Mouse (Mus musculus) thymus, adult 2 months (tissue): Measurements from ENCODE around the gene Pex11g. TPM values are rescaled to one million over a fixed set of nuclear protein-coding genes. Genes with fewer than 3 reads are reported as not detected.

Experiments used
- DNase-seq: peaks from one replicate; pipeline ENCODE4 v3.0.0; 2021
- H3K27ac ChIP-seq: fragments of 200-500 bp; 2 replicates; pipeline ENCODE4 v1.5.1; 2012; ENCODE audit warnings: low read length, control low read depth; ENCODE audit not compliant: control insufficient read depth, insufficient read depth
- H3K27me3 ChIP-seq: fragments of 200-500 bp; 2 replicates; pipeline ENCODE4 v1.6.1; 2012; ENCODE audit warnings: mild to moderate bottlenecking, low read length, moderate library complexity, mixed read lengths; ENCODE audit not compliant: control insufficient read depth, insufficient read depth
- H3K36me3 ChIP-seq: fragments of 200-500 bp; 2 replicates; pipeline ENCODE4 v1.6.1; 2012; ENCODE audit warnings: mild to moderate bottlenecking, low read length, moderate library complexity; ENCODE audit not compliant: control insufficient read depth, insufficient read depth
- H3K4me1 ChIP-seq: fragments of 200-500 bp; replicated peaks from 2 replicates; pipeline ENCODE4 v1.6.1; 2012; ENCODE audit warnings: low read length; ENCODE audit not compliant: control insufficient read depth, insufficient read depth
- H3K4me3 ChIP-seq: fragments of 200-500 bp; 2 replicates; pipeline ENCODE4 v1.5.1; 2012; ENCODE audit warnings: mild to moderate bottlenecking, low read length, control low read depth, moderate library complexity; ENCODE audit not compliant: control insufficient read depth, insufficient read depth
- CTCF ChIP-seq: fragments of 200-500 bp; IDR thresholded peaks from 2 replicates; pipeline ENCODE4 v1.5.1; 2012; ENCODE audit warnings: mild to moderate bottlenecking, control low read depth, low read length, moderate library complexity, borderline replicate concordance; ENCODE audit not compliant: control insufficient read depth, poor library complexity, insufficient read depth; ENCODE audit errors: extremely low read depth
- POLR2A ChIP-seq: fragments of 200-500 bp; IDR thresholded peaks from 2 replicates; pipeline ENCODE4 v1.6.1; 2012; ENCODE audit warnings: mild to moderate bottlenecking, low read length, control low read depth, moderate library complexity; ENCODE audit not compliant: control insufficient read depth, poor library complexity, insufficient read depth; ENCODE audit errors: extremely low read depth
- WGBS: fragments of 180-500 bp; shearing (Covaris S2); methylation state at CpG from one replicate; pipeline ENCODE4 v1.1.7; 2018; 5-methylcytosine and 5-hydroxymethylcytosine counted together
- polyA plus RNA-seq: library from polyadenylated mRNA; depleted of rRNA; stranded (reverse); fragments of >200 nt; gene quantifications from 2 replicates; pipeline ENCODE4 v1.2.3, GENCODE M21; 2012; rRNA removed

Gene Pex11g
- polyA plus RNA-seq, 1 experiment, result 3.1 TPM

DNA sequence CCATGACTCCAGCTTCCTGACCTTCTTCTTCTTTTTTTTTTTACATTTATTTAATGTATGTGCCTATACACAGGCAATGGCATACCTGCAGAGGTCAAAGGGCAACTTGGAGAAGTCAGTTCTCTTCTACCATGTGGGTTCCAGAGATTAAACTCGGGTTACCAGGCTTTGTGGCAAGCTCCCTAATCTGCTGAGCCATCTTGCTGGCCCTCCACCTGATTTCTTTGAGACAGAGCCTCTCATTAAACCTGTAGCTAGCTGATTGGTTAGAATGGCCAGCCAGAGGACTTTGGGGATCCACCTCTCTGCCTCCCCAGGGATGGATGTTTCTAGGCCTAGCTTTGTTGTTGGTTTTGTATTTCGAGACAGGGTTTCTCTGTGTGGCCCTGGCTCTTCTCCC lies 56.4 kb downstream of the Pex11g start:
- no peak overlapping the region for H3K4me3 ChIP-seq
- WGBS, result 89% methylated on average over 2 of the region's 2 CpGs
- no peak for DNase-seq
- no peak overlapping the region for H3K27ac ChIP-seq
- no peaks in the 10 kb centered on the region for H3K4me1 ChIP-seq
- TF ChIP-seq POLR2A (no peak), CTCF (no peak)
- peaks cover 49% of the 10 kb centered on the region for H3K36me3 ChIP-seq
- no peaks in the 10 kb centered on the region for H3K27me3 ChIP-seq

GRCm38 (mm10) chr8:3407417-3407816 lies 60.1 kb downstream of the Pex11g start:
- no peak for DNase-seq
- peaks cover 32% of the 10 kb centered on the region for H3K36me3 ChIP-seq
- no peak overlapping the region for H3K27ac ChIP-seq
- WGBS, result 97% methylated on average over 3 of the region's 3 CpGs
- no peak overlapping the region for H3K4me3 ChIP-seq
- no peaks in the 10 kb centered on the region for H3K27me3 ChIP-seq
- TF ChIP-seq POLR2A (no peak), CTCF (no peak)
- no peaks in the 10 kb centered on the region for H3K4me1 ChIP-seq

Other genes with a start within 250 kb of the Pex11g start
- 22.0 and 26.3 TPM in 2 replicates for gene Insr, start 188.1 kb downstream of the Pex11g start, polyA plus RNA-seq
- gene A430078G23Rik, start 114.3 kb downstream of the Pex11g start, polyA plus RNA-seq, result 30.2 and 30.7 TPM in 2 replicates
- gene Arhgef18, start 74.7 kb downstream of the Pex11g start, polyA plus RNA-seq, result 120 and 122 TPM in 2 replicates
- 0.20 TPM in 1 of 2 replicates, not detected in the other for gene Tex45, start 3.2 kb upstream of the Pex11g start, polyA plus RNA-seq
- 75.9 and 76.7 TPM in 2 replicates for gene Zfp358, start 25.5 kb upstream of the Pex11g start, polyA plus RNA-seq
- 312 and 481 TPM in 2 replicates for gene Mcoln1, start 32.8 kb upstream of the Pex11g start, polyA plus RNA-seq
- 56.1 and 61.6 TPM in 2 replicates for gene Pnpla6, start 47.7 kb upstream of the Pex11g start, polyA plus RNA-seq
- gene C330021F23Rik, start 100.3 kb upstream of the Pex11g start, polyA plus RNA-seq, result not detected in 2 replicates
- gene Camsap3, start 119.6 kb upstream of the Pex11g start, polyA plus RNA-seq, result 2.6 and 2.7 TPM in 2 replicates
- gene Xab2, start 153.6 kb upstream of the Pex11g start, polyA plus RNA-seq, result 128 and 133 TPM in 2 replicates
- gene Pet100, start 153.9 kb upstream of the Pex11g start, polyA plus RNA-seq, result 4.7 and 6.9 TPM in 2 replicates
- 0.34 and 0.84 TPM in 2 replicates for gene Pcp2, start 157.9 kb upstream of the Pex11g start, polyA plus RNA-seq
- gene Stxbp2, start 163.3 kb upstream of the Pex11g start, polyA plus RNA-seq, result 260 and 262 TPM in 2 replicates
- gene Retn, start 188.1 kb upstream of the Pex11g start, polyA plus RNA-seq, result 15.3 and 16.9 TPM in 2 replicates
- 1.2 and 2.1 TPM in 2 replicates for gene Mcemp1, start 198.1 kb upstream of the Pex11g start, polyA plus RNA-seq
- 9.8 and 14.0 TPM in 2 replicates for gene Fcor, start 204.7 kb upstream of the Pex11g start, polyA plus RNA-seq
- 42.3 and 46.4 TPM in 2 replicates for gene Trappc5, start 208.6 kb upstream of the Pex11g start, polyA plus RNA-seq
- gene Fcer2a, start 226.5 kb upstream of the Pex11g start, polyA plus RNA-seq, result 5.8 and 8.0 TPM in 2 replicates